Mouse (Mus musculus) MEL (cell line): ENCODE measurements around the gene Enox1.

Experiments used
- CTCF ChIP-seq, 3 experiments: IDR thresholded peaks in 2 of 3; conservative IDR thresholded peaks in 1 of 3; 2 replicates each; pipeline ENCODE4 v1.5.1; 2011 to 2012; ENCODE audit warnings: low read length in 3 of 3, low read depth in 2 of 3, mild to moderate bottlenecking in 2 of 3, improper control_type of control experiment in 1 of 3, inconsistent platforms in 1 of 3, mixed read lengths in 1 of 3, moderate library complexity in 1 of 3; ENCODE audit not compliant: control insufficient read depth in 1 of 3, insufficient read depth in 1 of 3, poor library complexity in 1 of 3, severe bottlenecking in 1 of 3
- EP300 ChIP-seq, 2 experiments: IDR thresholded peaks; 2 replicates each; pipeline ENCODE4 v1.6.1; 2011; ENCODE audit warnings: improper control_type of control experiment in 2 of 2, low read length in 2 of 2, low read depth in 1 of 2, mild to moderate bottlenecking in 1 of 2
- GABPA ChIP-seq: IDR thresholded peaks from 2 replicates; pipeline ENCODE4 v1.6.1; 2012; ENCODE audit warnings: low read depth, mild to moderate bottlenecking, inconsistent platforms, low read length, improper control_type of control experiment, moderate library complexity
- MAX ChIP-seq: IDR thresholded peaks from 2 replicates; pipeline ENCODE4 v1.6.1; 2011; ENCODE audit warnings: low read length, improper control_type of control experiment
- MEF2A ChIP-seq: IDR thresholded peaks from 2 replicates; pipeline ENCODE4 v1.6.1; 2014; ENCODE audit warnings: low read depth, mild to moderate bottlenecking, inconsistent platforms, low read length, improper control_type of control experiment; ENCODE audit not compliant: poor library complexity, insufficient replicate concordance, severe bottlenecking; ENCODE audit errors: extremely low read depth

DNA sequence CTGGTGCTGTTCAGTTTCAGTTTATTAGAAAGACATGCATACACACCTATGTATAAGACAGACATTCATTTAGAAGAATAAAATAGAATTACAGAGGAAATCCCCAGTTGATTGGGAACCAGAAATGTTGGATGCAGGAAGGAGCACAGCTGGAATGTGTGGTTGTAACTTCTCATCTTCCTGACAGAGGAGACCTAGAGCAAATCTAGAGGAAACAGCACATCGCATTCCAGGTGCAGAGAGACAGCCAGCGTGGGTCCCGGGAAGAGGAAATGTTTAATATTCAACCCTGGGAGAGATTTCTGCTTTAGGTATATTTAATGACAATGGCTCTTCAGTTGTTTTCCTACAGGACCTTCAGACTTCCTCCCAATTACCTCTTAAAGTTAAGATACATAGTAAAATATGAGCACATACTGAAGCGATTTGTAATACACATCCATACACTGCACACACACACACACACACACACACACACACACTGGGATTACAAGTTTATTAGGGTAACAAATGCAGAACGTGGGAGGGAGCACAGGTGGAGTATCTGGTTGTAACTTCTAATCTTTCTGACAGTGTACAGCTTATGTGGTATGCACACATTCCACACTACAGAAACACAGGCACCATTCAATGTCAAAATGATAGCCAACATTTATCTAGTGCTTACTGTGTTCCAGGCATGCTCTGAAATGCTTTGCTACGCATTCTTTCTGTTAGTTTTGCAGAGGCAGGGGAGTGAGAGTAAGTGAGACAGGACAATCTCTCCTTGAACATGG lies 405.4 kb downstream of the Enox1 start:
- TF ChIP-seq CTCF (IDR thresholded peaks at IDR 0.05 in 2 of 3, conservative IDR thresholded peaks at IDR 0.05 in 1 of 3; ENCODE audit: control insufficient read depth in 1 of 3, insufficient read depth in 1 of 3, low read depth in 2 of 3, low read length in 3 of 3, poor library complexity in 1 of 3, severe bottlenecking in 1 of 3) (no peak), GABPA (no peak), MEF2A (no peak), MAX (no peak), EP300 (IDR thresholded peaks at IDR 0.05; ENCODE audit: low read depth in 1 of 2, low read length in 2 of 2) (no peak)
